Mouse (Mus musculus) right cerebral cortex, postnatal 14 days (tissue): ENCODE measurements at regions not wholly inside any gene's neighbourhood (a gene's known extent, or its start where the extent isn't known, plus 50 kb on each side); places are given as distances from the start of the nearest gene placed in this dataset.
"Not testable (repeated sequence)": the region's sequence is repeated elsewhere in the genome, so short reads cannot be mapped to it uniquely, and the experiment has no call there.

Source experiments
- DNase-seq: peaks from one replicate; pipeline ENCODE4 v3.0.0; 2022

- peak; percentile 36 for DNase-seq
These were observed 1509.9 kb upstream of the Pcdh7 start for GRCm38 (mm10) chr5:56207877-56208276.

DNA sequence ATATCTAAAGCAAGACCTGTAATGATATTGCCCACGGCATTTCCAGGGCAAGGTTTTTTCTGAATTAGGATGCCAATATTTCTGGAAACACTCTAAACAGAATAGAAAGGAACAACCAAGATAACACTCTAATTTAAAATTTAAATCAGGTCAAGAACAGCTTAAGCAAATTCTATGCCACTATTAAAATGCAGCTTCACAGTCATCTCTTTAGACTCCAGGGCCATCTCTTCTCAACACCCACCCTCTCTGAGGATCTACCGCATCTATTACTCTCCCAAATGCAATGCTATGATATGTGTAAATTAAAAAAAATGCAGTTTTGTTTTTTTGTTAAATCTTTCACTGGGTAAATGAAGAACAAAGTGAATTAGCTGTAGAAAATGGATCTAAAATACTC lies 1501.9 kb upstream of the Pcdh7 start:
- no peak for DNase-seq

GRCm38 (mm10) chr5:56266121-56266520 lies 1451.6 kb upstream of the Pcdh7 start:
- DNase-seq = no peak

DNA sequence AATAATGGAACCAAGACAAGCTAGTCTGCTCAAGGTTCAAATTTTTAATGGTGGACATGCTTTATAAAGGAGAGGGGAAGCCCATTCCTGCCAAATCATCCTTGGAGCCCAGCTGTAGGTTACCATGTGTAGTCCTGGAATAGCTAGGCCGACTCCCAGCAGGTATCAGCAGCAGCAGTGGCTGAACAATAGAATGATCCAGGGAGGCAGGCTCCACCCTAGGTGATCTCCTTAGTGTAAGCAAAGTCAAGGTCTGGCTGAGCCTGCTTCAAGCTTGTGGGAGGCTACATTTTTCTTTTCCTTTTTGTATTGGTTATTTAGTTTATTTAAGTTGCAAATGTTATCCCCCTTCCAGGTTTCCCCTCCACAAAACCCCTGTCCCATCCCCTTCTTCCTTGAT lies 1426.1 kb upstream of the Pcdh7 start:
- DNase-seq = not testable (repeated sequence)
